Mouse (Mus musculus) liver, adult 2 months (tissue): ENCODE measurements at regions not wholly inside any gene's neighbourhood (a gene's known extent, or its start where the extent isn't known, plus 50 kb on each side); places are given as distances from the start of the nearest gene placed in this dataset.

ENCODE experiments used
- CTCF ChIP-seq: fragments of 200-500 bp; IDR thresholded peaks from 2 replicates; pipeline ENCODE4 v1.5.1; 2011; ENCODE audit warnings: low read depth, low read length, control low read depth
- POLR2A ChIP-seq: fragments of 200-500 bp; IDR thresholded peaks from 2 replicates; pipeline ENCODE4 v1.6.1; 2011; ENCODE audit warnings: low read length, control low read depth; ENCODE audit not compliant: insufficient read depth; ENCODE audit errors: extremely low read depth

DNA sequence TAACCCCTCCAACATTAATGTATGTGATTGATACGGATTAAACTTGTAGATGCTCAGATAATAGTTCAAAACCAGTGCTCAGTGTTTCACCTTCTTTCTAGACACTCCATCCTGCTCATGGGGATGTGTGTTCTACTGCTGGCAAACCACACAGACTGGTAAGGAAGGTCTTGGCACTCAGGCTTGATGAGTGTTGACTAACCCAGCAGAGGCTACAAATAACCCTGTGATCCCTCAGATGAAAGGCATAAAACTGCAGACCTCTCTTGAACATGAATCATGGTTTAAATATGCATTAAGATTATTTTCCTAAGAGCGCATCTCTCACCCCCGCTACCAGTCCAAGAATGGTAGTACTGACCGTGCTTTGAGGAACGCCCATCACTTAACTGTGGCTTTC lies 83.9 kb upstream of the Cnksr3 start:
- no peak for TF ChIP-seq CTCF
- no peak for TF ChIP-seq POLR2A
